Mouse (Mus musculus) stomach, embryonic 16.5 days (tissue): Measurements from ENCODE around the gene Sumo3. TPM values are rescaled to one million over a fixed set of nuclear protein-coding genes. Genes with fewer than 3 reads are reported as not detected.

Source experiments
- ATAC-seq: fragments of 200-750 bp; cut with Nextera tagmentation; 2 replicates; pipeline ENCODE4 v1.8.0; 2017; ENCODE audit warnings: moderate number of reproducible peaks, moderate TSS enrichment; ENCODE audit not compliant: insufficient read depth, low FRiP score
- H3K27ac ChIP-seq: fragments of 300-500 bp; sonication (generic); 2 replicates; pipeline ENCODE4 v1.5.1; 2014; ENCODE audit warnings: low read length
- H3K27me3 ChIP-seq: fragments of 300-500 bp; sonication (generic); 2 replicates; pipeline ENCODE4 v1.6.1; 2014; ENCODE audit warnings: low read length, control low read depth, mixed read lengths; ENCODE audit not compliant: control insufficient read depth, insufficient read depth
- H3K36me3 ChIP-seq: fragments of 300-500 bp; sonication (generic); 2 replicates; pipeline ENCODE4 v1.6.1; 2014; ENCODE audit warnings: low read length; ENCODE audit not compliant: control insufficient read depth, insufficient read depth
- H3K4me1 ChIP-seq: fragments of 300-500 bp; sonication (generic); 2 replicates; pipeline ENCODE4 v1.6.1; 2014; ENCODE audit warnings: low read length, control low read depth, mixed read lengths; ENCODE audit not compliant: control insufficient read depth, insufficient read depth
- H3K4me2 ChIP-seq: fragments of 300-500 bp; sonication (generic); 2 replicates; pipeline ENCODE4 v1.6.1; 2014; ENCODE audit warnings: low read depth, low read length, mixed read lengths
- H3K4me3 ChIP-seq: fragments of 300-500 bp; sonication (generic); replicated peaks from 2 replicates; pipeline ENCODE4 v1.5.1; 2014; ENCODE audit warnings: mild to moderate bottlenecking, low read length
- H3K9ac ChIP-seq: fragments of 300-500 bp; sonication (generic); 2 replicates; pipeline ENCODE4 v1.6.1; 2014; ENCODE audit warnings: low read length
- H3K9me3 ChIP-seq: fragments of 300-500 bp; sonication (generic); replicated peaks from 2 replicates; pipeline ENCODE4 v1.6.1; 2016; ENCODE audit warnings: low read length, control low read depth; ENCODE audit not compliant: control insufficient read depth
- WGBS: fragments of 180-500 bp; shearing (Covaris S2); extraction: QIAGEN DNeasy Blood & Tissue Kit; methylation state at CpG from one replicate; pipeline ENCODE4 v1.1.7; 2014; 5-methylcytosine and 5-hydroxymethylcytosine counted together
- polyA plus RNA-seq: library from polyadenylated mRNA; unstranded; fragments of >200 nt; fragmentation: Nextera tagmentation; extraction: Ambion mirVana; gene quantifications from 2 replicates; pipeline ENCODE4 v1.2.1, GENCODE M21; 2015

Sumo3 gene
- polyA plus RNA-seq, 1 experiment from 2014 or later = 327 TPM

DNA sequence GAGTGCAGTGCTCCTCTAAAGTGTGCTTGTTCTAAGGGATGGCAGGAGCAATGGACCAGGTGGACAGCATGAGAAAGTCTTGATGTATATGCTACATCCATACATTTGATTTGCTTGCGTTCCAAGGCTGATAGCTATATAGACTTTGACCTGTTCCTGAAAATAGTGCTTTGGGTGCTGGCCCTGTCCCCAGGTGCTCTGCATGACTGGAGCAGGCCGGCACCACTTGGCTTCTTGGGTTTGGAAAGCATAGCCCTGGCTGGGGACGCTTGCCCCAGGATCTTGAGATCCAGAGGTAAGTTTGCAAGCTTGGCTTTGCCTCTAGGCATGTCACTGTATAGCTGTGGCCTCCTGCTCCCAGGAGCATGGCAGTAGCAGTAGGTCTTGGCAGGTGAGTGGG lies 19.3 kb upstream of the Sumo3 start:
- no peak for ATAC-seq
- no peaks in the 10 kb centered on the region for H3K36me3 ChIP-seq
- H3K9me3 ChIP-seq = no peaks in the 10 kb centered on the region
- no peak overlapping the region for H3K9ac ChIP-seq
- 85% methylated on average over 3 of the region's 3 CpGs for WGBS
- no peak overlapping the region for H3K4me2 ChIP-seq
- H3K4me1 ChIP-seq = peaks cover 32% of the 10 kb centered on the region
- no peak overlapping the region for H3K4me3 ChIP-seq
- no peaks in the 10 kb centered on the region for H3K27me3 ChIP-seq
- H3K27ac ChIP-seq = no peak overlapping the region

DNA sequence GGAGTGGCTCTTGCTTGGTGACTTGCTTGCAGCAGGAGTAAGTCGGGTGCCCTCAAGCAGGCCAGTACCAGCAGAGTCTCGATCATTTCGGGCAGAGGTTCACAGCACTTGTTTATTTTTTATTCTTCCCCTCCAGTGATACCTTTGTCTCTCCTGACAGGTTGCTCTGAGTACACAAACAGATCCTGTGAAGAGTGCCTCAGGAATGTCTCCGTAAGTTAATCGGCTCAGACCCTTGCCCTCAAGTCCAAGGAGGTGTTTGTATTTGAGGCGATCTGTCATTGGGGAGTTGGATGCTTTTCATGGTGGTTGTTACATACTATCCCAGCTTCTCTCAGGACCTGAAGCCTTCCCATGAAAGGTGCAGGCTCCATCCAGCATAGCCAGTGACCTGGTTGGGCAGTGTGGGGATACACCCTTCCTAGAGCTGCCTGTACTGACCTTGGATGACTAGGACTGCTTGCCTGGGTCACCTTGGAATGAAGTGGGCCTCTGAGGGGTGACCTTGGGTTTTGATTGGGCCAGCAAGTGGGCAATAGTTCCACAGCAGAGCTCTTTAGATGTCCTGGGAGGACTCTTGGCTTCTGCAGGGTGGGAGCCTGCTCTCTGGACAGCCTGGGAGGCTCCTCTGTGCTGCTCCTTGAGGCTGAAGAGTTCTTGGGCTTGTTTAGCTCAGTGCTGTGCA lies 18.7 kb upstream of the Sumo3 start:
- Histone ChIP-seq H3K9ac (no peak overlapping the region), H3K4me2 (no peak overlapping the region), H3K4me3 (no peak overlapping the region), H3K27ac (no peak overlapping the region), H3K4me1 (peaks cover 31% of the 10 kb centered on the region), H3K36me3 (no peaks in the 10 kb centered on the region), H3K9me3 (no peaks in the 10 kb centered on the region), H3K27me3 (no peaks in the 10 kb centered on the region)
- ATAC-seq = no peak
- 68% methylated on average over 6 of the region's 6 CpGs for WGBS

DNA sequence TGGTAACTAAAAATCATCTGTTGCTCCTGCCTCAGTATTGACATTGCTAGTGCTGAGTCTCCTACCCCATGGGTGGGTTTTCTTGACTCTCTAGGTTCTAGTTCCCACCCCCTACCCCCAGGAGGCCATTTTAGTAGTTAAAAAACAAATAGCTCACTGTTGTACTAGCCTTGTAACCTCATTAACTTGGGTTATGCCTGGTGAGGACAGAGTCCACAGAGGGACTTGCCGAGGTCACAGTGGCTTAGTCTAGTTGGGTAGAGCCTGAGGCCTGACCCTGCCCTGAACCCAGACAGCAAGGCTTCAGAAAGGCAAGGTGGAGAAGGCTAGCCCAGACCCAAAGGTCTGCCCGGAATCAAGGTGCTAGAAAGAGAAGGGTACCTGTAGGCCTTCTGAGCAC lies 17.9 kb upstream of the Sumo3 start:
- Histone ChIP-seq H3K9ac (no peak overlapping the region), H3K36me3 (peaks cover 5% of the 10 kb centered on the region; the same call in 1 of the 2 replicates), H3K4me2 (no peak overlapping the region), H3K4me1 (peaks cover 23% of the 10 kb centered on the region), H3K27me3 (no peaks in the 10 kb centered on the region), H3K4me3 (no peak overlapping the region), H3K9me3 (no peaks in the 10 kb centered on the region), H3K27ac (no peak overlapping the region)
- no peak for ATAC-seq
- 74% methylated on average over 2 of the region's 2 CpGs for WGBS

DNA sequence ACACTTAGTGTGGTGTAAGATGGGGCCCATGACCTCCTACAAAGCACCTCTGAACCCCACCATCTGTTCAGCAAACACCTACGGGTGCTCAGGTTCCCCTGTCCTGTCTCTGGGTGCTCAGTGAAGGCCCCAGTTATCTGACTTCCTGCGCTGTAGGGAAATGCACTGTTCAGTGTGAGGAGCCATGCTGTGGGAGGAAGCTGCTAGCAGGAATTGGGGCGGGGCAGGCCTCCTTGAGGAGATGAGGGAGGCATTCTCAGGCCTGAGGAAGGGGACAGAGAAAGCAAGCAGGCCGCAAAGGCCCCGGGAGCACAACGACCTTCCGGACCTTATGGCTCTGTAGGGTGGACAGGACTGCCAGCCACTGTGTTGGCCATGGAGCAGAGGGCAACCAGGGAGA lies 16.8 kb upstream of the Sumo3 start:
- Histone ChIP-seq H3K4me3 (no peak overlapping the region), H3K9ac (peak overlapping the region; percentile 12; the same call in 1 of the 2 replicates), H3K36me3 (peaks cover 14% of the 10 kb centered on the region), H3K9me3 (no peaks in the 10 kb centered on the region), H3K27ac (peak overlapping the region; percentile 35; the same call in 1 of the 2 replicates), H3K4me1 (peaks cover 13% of the 10 kb centered on the region), H3K27me3 (no peaks in the 10 kb centered on the region), H3K4me2 (no peak overlapping the region)
- WGBS = 81% methylated on average over 7 of the region's 7 CpGs
- no peak for ATAC-seq

DNA sequence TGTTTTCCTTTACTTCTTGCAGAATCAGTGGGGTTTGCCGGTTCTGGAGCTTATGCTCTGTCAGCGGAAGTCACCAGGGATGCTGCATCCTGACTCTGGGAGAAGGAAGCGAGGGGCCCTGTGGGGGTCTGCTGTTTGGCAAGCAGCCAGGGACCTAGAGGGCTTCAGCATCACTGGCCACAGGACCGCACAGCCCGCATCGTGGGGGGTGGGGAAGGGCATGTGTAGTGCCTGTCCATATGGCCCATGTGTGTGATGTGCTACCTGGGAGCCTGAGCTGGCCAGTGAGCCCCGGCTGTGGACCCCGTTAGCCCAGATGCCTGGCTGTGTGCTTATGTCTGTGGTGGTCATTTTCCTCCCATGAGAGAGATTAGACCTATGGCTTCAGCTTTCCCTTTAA lies 16.1 kb upstream of the Sumo3 start:
- Histone ChIP-seq H3K36me3 (peaks cover 20% of the 10 kb centered on the region), H3K27me3 (no peaks in the 10 kb centered on the region), H3K4me2 (no peak overlapping the region), H3K9ac (no peak overlapping the region; the same call in 1 of the 2 replicates), H3K9me3 (no peaks in the 10 kb centered on the region), H3K4me3 (no peak overlapping the region), H3K27ac (no peak overlapping the region), H3K4me1 (peaks cover 13% of the 10 kb centered on the region)
- 62% methylated on average over 8 of the region's 8 CpGs for WGBS
- ATAC-seq = no peak

DNA sequence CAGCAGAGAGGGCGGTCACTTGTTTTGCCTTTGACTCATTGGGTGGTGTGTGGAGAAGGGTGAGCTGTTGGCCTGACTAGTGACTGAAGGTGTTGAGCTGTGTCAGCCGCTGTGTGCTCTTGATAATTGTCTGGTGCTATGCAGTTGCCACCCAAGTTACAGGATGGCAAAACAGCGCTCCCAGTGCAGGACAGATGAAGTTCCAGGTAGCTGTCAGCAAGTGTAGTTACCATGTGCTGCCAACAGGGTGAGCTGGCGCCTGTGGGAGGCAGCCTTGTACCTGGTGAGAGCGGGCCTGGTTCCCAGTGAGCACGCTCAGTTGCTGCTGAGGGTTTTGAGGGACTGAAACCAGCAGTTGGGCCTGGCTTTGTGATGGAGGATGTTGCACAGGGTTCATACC lies 15.1 kb upstream of the Sumo3 start:
- Histone ChIP-seq H3K9me3 (no peaks in the 10 kb centered on the region), H3K36me3 (peaks cover 27% of the 10 kb centered on the region), H3K27me3 (no peaks in the 10 kb centered on the region), H3K27ac (no peak overlapping the region), H3K4me2 (no peak overlapping the region), H3K4me3 (no peak overlapping the region), H3K4me1 (peaks cover 13% of the 10 kb centered on the region), H3K9ac (no peak overlapping the region)
- peak; percentile 68; the same call in 1 of the 2 replicates for ATAC-seq
- 46% methylated on average over 6 of the region's 6 CpGs for WGBS

DNA sequence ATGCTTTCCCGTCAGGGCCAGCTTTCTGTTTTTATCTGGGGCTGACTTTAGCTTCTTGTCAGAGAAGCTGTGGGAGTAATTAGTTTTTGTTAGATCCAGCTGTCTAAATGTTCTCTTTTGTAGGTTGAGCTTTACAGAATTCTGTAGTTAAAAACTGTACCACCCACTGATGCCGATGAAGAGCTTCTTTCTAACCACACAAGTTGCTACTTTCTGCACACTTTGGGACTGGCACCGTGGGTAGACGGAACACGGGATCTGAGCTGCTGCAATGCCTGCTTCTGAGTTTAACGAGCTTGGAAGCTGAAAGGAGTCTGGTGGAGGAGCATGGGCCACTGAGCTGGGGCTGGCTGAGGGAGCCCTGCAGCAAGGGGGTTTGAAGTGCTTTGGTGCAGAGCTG lies 14.4 kb upstream of the Sumo3 start:
- WGBS = 67% methylated on average over 6 of the region's 6 CpGs
- Histone ChIP-seq H3K4me2 (no peak overlapping the region), H3K27me3 (no peaks in the 10 kb centered on the region), H3K9me3 (no peaks in the 10 kb centered on the region), H3K27ac (no peak overlapping the region), H3K4me3 (no peak overlapping the region), H3K36me3 (peaks cover 27% of the 10 kb centered on the region), H3K9ac (no peak overlapping the region), H3K4me1 (peaks cover 8% of the 10 kb centered on the region)
- ATAC-seq = no peak

DNA sequence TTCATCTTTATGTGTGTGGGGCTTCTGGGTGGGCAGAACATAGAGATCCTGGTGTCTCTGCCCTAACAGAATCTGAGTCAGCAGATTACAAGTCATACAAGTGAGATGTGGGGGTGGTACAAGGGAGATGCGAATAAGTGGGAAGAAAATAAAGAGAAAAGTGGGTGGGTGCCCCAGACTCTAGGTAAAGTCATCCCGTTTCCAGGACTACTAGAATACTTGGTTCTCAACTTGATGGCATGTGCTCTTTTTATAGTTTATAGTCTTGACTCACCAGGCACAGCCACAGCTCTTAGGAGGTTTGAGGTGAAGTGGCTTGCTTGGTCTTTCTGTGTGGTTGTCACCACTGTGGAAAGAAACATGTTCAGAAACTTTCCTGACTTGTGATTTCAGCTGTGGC lies 9.8 kb upstream of the Sumo3 start:
- Histone ChIP-seq H3K36me3 (peaks cover 43% of the 10 kb centered on the region), H3K9ac (no peak overlapping the region), H3K27me3 (no peaks in the 10 kb centered on the region), H3K27ac (no peak overlapping the region), H3K4me2 (no peak overlapping the region), H3K9me3 (no peaks in the 10 kb centered on the region), H3K4me3 (no peak overlapping the region), H3K4me1 (no peaks in the 10 kb centered on the region)
- 90% methylated on average over 2 of the region's 2 CpGs for WGBS
- ATAC-seq = no peak

DNA sequence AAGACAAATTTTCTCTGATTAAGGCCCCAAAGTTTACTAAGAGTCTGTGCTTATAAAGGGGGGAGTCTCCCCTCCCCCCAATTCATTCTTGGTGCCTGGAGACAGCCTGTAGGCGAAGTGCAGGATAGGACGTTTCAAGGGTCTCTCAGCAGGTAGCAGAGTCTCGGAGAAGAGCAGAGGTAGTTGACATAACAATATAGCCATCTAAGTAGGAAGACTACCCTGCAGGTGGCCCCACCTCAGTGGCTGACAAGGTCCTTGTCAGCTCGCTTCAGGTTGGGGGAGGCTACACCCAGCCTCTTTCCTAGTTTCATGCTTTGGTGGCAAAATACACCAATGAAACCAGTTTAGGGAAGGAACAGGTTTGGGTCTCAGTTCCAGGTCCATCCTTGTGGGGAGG lies 2.9 kb upstream of the Sumo3 start:
- Histone ChIP-seq H3K4me1 (peaks cover 11% of the 10 kb centered on the region; the same call in 1 of the 2 replicates), H3K9me3 (no peaks in the 10 kb centered on the region), H3K36me3 (peaks cover 11% of the 10 kb centered on the region; the same call in 1 of the 2 replicates), H3K4me2 (no peak overlapping the region), H3K9ac (no peak overlapping the region), H3K27ac (no peak overlapping the region), H3K4me3 (no peak overlapping the region), H3K27me3 (no peaks in the 10 kb centered on the region)
- 56% methylated on average over 4 of the region's 4 CpGs for WGBS
- ATAC-seq = no peak
